Mouse (Mus musculus): ENCODE results near the gene Prex1.

Gene Prex1

DNA sequence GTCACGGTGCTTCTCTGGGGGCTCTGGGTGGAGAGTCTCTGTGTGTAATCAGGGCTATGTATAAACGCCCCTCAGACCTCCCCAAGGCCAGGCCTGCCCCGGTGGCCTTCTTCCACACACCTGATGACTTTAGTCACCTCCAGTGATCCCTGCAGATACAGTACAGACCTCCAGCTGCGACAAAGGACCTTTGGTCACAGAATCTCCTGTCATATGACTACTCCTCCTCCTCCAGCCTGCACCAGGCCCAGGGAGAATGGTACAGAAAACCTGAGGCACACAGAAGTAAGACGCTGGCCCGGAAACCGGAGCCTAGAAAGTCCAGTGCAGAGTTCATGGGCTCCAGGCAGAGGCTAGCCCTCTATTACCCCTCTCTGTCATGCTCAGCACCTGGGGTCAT lies 152.8 kb downstream of the Prex1 start:
- DNase-seq (ENCODE audit: low read depth, low spot score): no peak

DNA sequence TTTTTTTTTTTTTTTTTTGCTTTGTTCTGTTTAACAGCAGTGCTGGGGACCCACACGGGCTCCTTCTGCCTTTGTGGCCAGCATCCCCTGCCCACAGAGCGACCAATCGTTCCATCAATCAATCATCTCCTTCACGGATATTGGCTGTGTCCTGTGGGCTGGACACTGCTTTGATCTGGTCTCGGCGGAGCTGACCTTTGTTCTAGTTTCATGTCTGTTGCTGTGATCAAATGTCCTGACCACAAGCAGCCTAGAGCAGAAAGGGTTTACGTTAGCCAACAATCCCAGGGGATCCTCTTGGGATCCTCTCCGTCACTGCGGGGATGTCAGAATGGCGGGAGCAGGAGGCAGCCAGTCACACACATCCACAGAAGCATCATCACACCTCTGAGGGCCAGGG lies 154.1 kb downstream of the Prex1 start:
- no peak for DNase-seq (ENCODE audit: low read depth, low spot score)

DNA sequence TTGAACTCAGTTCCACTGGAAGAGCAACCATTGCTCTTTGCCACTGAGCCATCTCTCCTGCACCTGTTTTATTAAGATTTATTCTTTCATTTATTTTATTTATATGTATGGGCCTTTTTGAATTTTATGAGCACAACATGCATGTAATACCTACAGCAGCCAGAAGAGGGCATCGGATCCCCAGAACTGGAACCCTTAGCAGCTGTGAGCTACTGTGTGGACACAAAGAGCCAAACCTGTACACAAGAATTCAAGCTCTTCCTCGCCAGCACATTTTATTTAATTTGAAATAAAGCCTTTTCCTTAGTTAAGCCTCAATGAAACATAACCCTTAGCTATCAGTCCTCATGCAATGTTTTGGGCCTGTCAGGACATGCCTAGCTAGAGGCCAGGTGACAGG lies 158.1 kb downstream of the Prex1 start:
- peak; percentile 67 for DNase-seq (ENCODE audit: low read depth, low spot score)

DNA sequence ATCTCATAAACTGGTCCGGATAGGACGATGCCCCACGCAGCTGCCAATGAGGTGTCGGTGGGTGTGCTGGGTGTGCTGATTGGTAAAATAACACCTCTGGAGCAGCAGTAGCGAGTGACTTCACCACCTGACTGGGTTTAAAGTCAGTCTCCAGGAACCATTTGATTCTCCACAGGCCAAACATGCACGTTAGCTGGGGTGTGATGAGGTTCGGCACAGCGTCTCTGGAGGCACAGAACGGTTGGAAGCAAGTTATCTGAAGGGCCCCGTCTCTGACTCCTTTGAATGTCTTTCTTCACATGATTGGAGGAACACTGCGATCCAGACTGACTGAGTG lies 159.5 kb downstream of the Prex1 start:
- DNase-seq (ENCODE audit: low read depth, low spot score): no peak

DNA sequence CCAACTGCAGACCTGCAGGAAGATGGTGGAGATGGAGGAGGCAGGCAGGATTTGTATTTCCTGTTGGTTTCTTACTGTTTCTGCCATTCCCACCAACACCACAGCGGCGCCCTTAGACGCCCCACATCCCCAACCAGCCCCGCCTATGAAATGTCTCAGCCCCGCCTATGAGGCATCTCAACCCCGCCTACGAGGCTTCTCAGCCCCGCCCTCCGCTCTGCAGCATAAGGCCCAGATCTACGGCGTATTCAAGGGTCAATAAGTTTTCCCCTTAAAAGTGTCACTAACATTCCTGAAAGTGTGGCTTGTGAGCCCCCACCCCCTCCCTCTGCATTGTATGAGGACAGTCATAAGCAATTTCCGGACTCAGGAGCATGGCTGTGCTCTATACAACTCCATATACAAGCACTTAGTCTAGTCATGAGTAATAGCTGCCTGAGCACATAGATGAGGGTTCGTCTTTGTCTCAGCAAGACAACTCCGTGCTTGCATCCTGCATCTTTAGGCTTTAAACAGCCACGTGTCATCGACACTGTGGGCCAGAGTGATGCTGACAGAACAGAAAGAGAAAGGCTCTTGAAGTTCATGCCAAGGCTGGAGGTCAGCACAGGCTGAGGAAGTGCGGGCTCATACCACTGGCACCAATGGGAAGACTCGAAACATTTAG lies 160.0 kb downstream of the Prex1 start:
- DNase-seq (ENCODE audit: low read depth, low spot score): peak; percentile 85

DNA sequence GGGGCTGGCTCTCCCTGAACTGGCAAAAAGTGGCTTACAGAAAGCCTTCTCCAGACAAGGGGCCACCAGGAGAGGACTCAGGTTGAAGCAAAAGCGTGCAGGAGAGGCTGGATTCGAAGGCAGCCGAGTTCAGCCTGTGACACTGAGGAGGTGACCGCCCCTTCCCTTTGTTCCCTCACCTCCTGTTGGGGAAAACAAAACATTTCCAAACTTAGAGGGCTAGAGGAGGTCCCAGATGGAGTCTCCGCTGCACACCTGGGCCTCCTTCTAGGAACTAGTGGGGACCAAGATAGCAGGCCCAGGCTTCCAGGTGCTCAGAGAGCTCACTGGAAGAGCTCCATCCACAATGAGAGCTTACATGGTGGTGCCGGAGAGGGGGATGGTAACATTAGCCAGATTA lies 161.0 kb downstream of the Prex1 start:
- peak; percentile 65 for DNase-seq (ENCODE audit: low read depth, low spot score)

DNA sequence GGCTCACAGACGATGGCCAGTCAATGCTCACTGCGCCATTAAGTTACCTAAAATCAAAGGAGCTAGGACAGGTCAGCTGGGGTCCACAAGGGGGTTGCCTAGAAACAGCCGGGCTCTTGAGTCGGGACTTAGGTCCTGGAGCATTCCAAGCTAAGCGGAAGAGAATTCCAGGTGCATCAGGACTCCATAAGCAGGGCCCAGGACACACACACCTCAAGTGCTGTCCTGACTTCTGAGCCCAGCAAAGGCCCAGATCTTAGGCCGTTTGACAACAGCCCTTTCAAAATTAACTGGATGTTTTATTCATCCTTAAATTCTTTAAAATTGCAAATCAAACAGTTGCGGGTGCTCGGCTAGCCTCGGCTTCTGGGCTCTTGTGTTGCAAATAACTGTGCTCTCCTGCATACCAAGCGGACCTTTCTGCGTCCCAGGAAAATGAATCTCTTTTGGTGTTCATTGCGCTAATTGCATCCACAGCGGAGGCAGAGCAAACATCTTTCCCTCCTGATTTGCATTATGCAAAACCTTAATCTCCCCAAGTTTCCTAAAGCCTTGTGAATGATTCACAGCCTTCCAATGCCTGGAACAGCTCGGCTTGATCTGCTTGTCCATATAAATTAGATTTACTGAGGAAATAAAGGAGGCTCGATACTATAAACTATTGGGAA lies 161.7 kb downstream of the Prex1 start:
- peak; percentile 81 for DNase-seq (ENCODE audit: low read depth, low spot score)

DNA sequence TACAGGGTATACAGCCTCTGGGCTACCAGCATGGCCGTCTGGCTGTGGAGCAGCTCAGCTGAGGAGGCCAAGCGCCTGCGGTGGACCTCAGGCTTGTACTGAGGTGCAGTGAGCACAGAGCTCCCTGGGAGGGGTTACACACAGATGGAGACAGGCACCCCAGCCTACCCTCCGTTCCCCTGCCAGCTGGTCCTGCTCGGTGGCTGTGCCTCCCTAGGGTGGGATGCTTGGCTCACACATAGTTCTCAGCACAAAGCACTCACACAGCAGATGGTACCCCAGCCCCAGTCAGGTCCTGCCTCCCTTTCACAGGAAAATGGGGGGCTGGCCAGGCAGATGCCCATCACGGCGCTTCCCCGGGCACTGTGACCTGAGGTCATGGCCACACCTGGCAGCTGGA lies 163.8 kb downstream of the Prex1 start:
- DNase-seq (ENCODE audit: low read depth, low spot score): no peak

DNA sequence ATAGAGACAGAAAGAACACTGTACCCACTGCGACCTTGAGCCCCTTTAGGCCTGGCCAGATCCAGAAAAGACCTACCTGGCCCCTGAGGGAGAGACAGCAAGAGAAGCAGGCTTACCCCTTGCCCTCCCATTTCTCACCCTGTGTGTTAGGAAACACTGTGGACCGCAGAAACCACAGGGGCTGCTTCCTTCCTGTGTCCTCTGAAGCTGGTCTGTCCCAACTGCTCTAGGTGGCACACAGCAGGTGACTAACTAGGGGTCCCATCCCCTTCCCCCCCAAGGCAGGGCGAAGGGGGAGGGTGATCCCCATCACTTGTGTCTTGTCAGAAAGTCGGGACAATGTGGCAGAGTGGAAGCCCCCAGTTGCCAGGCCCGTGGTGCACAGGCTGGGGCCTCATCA lies 164.6 kb downstream of the Prex1 start:
- DNase-seq (ENCODE audit: low read depth, low spot score): no peak

DNA sequence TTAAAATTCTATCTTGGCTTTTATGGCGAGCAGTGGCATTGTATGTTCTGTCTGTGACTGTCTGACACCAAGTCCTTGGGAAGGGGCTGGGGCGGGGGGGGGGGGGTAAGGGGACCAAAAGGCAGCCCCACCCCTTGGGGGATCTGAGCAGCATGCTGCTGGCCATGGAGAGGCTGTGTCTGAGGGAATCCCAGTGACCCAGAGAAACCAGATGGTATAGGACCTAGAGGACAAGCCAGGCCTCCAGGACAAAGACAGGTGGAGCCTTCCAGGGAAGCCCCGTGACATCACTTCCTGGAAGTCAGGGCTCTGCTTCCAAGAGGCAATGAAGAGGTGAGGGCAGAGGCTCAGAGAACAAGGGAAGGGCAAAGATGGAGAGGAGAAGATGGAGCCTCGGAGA lies 168.1 kb downstream of the Prex1 start:
- no peak for DNase-seq (ENCODE audit: low read depth, low spot score)

DNA sequence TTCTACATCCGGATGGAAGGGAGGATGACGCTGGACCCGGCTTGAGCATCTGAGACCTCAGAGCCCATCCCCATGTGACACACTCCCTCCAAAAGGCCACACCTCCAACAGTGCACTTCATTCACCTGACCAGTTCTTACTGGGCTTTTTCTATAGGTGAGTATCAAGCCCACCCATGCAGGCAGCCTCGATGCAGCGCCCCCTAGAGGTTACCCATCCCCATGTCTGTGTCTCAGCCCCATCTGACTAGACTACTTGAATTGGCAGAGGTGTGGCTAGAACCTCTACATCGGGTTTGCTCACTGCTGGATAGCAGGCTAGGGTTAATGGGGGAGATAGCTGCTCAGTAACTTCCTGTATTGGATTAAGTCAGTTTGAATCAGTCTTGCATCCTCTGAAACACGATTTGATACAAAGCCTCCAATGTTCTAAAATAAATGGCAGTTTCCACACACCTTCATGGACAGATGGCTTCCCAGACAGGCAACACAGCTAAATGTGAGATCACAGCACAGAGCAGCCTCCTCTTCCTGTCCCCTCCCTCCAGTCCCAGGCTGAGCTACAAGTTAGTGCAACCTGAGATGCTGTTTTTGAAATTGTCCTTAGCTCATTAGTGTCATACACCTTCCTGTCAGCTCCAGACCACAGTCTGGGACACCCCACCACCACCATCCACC lies 168.9 kb downstream of the Prex1 start:
- peak; percentile 46 for DNase-seq (ENCODE audit: low read depth, low spot score)

DNA sequence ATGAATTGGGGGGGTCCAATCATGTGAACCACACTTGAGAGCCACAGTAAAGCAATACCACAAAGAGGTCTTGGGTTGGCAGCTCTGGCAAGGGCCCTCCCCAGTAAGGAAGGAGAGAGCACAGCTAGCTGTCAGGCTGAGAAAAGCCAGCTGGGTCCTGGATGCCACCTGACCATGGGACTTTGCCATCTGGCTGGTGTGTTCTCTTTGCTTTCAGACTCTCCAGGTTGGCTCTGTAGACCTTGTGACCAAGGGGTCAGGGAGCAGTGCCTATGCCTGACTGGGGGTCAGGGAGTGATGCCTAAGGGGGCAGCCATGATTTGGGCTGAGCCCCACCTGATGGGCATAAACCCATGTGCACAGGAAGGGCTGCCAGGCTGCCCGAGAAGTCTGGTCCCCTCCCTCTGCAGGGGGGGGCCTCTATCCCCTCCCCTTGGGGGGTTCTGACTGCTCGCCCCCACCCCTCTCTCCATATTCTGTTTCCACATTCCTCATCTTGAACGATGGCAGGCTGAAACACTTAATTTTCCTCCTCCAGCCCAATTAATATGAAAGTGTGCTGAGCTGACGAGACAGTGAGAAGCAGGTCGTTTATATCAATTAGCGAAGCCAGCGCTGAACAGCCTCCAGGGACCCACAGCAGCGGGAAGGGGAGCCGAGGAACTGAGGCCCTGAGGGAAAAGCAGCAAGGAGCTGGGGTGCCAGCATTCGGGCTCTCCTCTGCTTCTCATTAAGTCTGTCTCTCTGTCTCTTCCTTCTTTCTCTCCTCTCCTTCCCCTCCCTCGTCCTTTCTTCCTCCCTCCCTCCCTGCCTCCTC lies 172.3 kb downstream of the Prex1 start:
- DNase-seq (ENCODE audit: low read depth, low spot score): no peak

DNA sequence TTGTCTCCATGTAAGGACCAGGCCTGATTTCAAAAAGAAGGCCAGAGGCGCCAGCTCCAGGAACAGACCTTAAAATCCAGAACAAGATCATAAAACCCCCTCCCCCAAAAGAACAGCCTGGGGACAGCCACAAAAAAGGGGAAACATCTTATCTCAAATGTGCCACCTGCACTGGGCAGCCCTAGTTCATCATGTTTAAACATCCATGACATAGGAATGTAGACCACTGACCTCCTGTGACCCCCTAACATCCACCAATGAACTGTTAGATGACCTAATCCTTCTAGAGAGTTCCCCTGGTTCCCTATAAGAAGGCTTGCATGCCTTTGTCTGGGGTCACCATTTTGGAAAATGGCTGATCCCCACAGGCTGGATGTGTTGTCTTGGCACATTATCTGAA lies 173.4 kb downstream of the Prex1 start:
- DNase-seq (ENCODE audit: low read depth, low spot score): no peak

DNA sequence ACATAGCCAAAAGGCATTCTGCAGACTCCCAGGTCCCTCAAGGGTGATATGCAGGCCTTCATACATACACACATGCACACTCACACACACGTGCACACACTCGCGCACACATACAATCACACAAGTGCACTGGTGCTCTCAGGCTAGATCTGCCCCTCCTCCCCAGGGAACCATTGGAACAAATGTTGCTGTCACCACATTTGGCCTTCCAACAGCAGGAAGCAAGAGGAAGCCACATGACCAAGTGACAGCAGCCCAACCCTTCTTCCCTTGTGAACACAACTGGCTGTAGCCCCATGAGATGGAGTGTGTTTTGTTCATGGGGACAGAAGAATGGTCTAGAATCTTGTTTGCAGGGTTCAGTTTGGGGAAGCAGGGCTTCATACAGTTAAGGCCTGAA lies 176.7 kb downstream of the Prex1 start:
- no peak for DNase-seq (ENCODE audit: low read depth, low spot score)

DNA sequence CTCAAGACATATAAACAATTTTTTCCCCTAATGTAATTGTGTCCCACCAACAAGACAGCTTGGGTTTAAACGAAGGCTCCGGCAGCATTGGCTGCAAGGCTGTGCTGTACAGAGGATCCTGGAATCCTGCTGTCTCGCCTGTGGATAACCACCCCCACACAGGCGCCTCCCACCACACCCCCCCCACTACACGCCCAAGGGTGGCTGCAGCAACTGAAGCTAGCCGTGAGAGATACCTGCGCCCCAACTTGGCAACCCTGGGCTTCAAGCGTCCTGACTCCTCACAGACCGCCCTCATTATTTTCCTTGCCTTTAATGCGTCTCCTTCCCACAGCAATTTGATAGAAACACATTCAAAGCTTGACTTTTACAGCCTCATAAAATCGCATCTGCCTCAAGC lies 178.1 kb downstream of the Prex1 start:
- DNase-seq (ENCODE audit: low read depth, low spot score): no peak

DNA sequence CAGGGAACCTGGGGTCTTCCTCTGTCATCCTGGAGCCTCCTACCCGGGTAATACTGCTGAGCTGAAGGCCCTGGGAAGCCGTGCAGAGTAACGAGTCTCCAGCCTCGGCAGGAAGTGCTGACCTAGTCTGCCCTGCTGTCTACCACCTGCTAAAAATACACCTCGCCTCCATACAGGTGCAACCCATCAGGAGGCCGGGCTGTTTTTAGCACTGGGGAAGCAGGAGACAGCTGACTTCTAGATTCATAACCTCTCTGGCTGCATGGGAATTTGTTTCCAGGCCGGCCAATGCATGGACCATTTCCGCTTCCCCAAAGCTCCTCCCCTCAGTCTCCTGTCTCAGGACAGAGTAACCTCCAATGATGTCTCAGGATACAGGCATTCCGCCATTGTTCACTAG lies 187.4 kb downstream of the Prex1 start:
- DNase-seq (ENCODE audit: low read depth, low spot score): no peak

DNA sequence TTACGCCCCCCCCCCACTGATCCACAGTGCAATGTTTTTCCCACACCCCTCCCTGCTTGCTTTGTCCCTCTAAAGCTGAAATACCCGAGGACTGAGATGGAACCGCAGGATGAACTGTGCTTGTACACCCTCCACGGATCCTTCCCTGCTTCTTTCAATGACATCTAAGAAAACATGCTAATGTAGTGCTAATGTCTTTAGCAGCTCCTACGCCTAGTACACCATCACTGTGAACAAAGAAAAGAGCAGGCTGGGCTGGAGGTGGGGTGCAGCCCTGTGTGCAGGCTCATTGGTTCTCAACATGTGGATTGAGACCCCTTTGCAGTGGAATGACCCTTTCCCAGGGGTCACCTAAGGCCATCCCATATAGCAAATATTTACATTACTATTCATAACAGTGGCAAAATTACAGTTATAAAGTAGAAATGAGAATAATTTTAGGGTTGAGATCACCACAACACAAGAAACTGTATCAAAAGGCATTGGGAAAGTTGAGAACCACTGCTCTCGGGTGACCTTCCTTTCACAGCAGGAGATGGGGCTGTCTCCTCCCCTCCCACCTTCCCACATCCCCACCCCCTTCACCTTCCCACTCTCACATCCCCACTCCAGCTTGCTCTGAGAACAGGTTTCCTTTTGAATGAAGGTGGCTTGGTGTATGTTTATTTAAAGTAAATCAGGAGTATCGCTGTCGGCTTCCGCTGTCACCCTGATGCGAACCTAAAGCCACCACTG lies 190.3 kb downstream of the Prex1 start:
- peak; percentile 70 for DNase-seq (ENCODE audit: low read depth, low spot score)

DNA sequence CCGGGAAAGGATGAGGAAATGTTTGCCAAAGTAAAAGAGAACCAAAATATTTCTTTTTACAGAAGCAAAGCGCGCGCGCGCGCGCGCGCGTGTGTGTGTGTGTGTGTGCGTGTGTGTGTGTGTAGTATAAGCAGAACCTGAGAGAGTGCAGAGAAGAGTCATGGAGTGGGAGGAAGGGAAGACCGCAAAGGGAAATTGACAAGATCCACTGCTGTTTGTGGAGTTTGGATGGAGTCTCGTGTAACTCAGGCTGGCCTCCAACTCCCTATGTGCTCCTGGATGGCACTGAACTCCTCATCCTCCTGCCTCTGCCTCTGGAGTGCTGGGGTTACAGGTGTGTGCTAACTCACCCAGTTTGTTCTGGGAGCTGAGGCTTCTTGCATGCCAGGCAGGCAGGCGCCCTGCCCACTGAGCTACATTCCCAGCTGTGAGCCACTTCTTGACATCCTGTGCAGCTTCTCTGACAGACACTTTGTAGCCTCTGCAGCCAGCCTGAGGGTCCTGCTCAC lies 191.0 kb downstream of the Prex1 start:
- DNase-seq (ENCODE audit: low read depth, low spot score): no peak

DNA sequence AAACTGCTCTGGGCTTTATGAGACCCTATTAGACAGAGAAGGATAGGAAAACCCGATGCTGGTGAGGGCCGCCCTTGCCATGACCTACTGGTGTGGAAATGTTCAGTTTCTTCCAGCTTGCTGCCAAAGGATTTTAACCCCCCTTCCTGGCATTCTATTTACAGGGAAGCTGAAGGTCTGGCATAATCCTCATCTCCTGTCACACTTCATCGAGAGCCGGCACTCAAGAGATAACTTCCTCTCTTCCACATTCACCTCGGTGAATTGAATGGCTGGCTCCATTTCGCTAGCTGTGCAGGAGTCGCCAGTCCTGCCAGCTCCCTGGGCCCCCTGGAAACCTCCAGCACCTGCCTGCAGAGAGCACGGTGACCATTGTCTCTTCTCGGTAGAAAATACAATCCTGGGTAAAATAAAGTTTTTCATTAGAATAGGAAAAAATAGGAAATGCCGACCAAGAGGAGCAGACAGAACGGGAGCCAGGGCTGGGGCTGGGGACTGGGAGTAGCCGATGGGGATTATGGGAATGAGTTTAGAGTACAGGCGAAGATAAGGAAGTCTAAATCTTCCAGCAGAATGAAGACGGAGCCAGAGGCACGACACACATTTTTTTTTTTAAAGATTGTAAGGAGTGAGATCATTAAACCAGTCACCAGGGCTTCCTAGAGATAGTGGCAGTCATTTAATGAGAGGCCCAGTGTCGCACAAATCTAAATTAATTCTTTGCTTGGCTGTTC lies 191.6 kb downstream of the Prex1 start:
- no peak for DNase-seq (ENCODE audit: low read depth, low spot score)

DNA sequence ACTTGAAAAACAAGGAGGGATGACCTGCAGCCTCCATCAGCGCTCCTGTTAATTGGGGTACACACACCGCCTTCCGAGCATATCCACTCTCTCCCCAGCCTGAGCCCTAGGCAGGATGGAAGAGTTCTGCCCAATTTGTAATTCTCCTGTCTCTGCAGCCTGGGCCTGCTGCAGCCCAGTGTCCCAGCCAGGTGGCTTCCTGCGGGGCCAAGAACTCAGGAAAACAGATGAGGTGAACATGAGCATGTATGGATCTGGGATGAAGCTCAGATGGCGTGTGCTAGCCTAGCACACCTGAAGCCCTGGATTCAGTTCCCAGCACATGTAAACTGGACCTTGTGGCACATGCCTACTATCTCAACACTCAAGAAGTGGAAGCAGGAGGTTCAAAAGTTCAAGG lies 192.2 kb downstream of the Prex1 start:
- DNase-seq (ENCODE audit: low read depth, low spot score): no peak

DNA sequence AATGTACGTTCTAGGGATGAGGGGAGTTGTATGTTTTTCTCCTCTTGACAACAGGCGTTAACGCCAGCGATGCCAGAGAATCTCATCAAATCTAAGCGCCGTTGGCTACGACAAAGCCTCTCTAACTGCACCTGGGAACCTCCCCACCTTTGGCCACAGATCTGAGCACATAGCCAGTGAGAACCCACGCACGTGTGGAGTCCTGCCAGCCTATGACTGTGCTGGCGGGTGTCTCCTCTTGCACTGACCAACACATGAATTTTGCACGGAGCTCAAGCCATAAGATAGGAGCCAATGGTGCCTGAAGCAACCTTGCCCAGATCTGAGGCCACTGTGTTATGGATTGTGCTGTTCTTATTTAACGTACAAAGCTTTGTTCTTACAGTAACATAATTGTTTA lies 193.1 kb downstream of the Prex1 start:
- no peak for DNase-seq (ENCODE audit: low read depth, low spot score)
